ENCODE assay signal across 11 mouse cellular contexts in genomic region chr16:91413102-91413844, GRCm38 (mm10). TPM values are rescaled to one million over a fixed set of nuclear protein-coding genes. Genes with fewer than 3 reads are reported as not detected.
DNase-seq lines count a peak whose midpoint lies in the region; ATAC-seq and TF ChIP-seq lines count a peak whose summit lies in the region.
"Had no signal": no experiment of that assay in that cellular context is flagged by ENCODE, and none has a peak within 500 bp of the region (broad histone marks: within the 10 kb centered on the region; RNA-seq: fewer than 3 reads in every experiment).

No protein-coding gene starts in this region.

- no peak for TF ChIP-seq EP300 in heart, adult 2 months (IDR thresholded peaks at IDR 0.05; ENCODE audit: insufficient read depth, low read depth, low read length)

- intact Hi-C loops in heart, adult 2 months (cut with DNase I) = no loop called here
- intact Hi-C loops in heart, postnatal 25 days (cut with DNase I) = no loop called here

- H3K36me3 ChIP-seq in heart, adult 2 months (ENCODE audit: control insufficient read depth, insufficient read depth, low read length) = peaks cover 67% of the 10 kb centered on the region
- H3K36me3 ChIP-seq in kidney, embryonic 14.5 days (ENCODE audit: control insufficient read depth, insufficient read depth, low read length) = peaks cover 22% of the 10 kb centered on the region; the same call in 1 of the 2 replicates
- H3K36me3 ChIP-seq in forebrain, embryonic 16.5 days (ENCODE audit: control insufficient read depth, insufficient read depth) = no peaks in the 10 kb centered on the region

- H3K9ac ChIP-seq in heart, adult 2 months (ENCODE audit: low read depth, low read length) = no peak overlapping the region
- H3K9ac ChIP-seq in kidney, embryonic 14.5 days (ENCODE audit: low read depth, low read length) = no peak overlapping the region
- no peak overlapping the region for H3K9ac ChIP-seq in forebrain, embryonic 16.5 days (replicated peaks; ENCODE audit: low read depth, low read length)

- 29% methylated on average over 12 of the region's 12 CpGs for WGBS in heart, adult 2 months
- 45% methylated on average over 12 of the region's 12 CpGs for WGBS in kidney, embryonic 14.5 days
- WGBS in forebrain, embryonic 16.5 days = 81% methylated on average over 12 of the region's 12 CpGs

- H3K9me3 ChIP-seq in kidney, embryonic 14.5 days (ENCODE audit: control insufficient read depth, low read length) = no peaks in the 10 kb centered on the region
- no peaks in the 10 kb centered on the region for H3K9me3 ChIP-seq in forebrain, embryonic 16.5 days (ENCODE audit: control insufficient read depth, low read length)

- DNase-seq in heart, adult 2 months = no peak
- no peak for DNase-seq in heart, postnatal 25 days (ENCODE audit: low spot score)
- peak; percentile 47 for DNase-seq in c-Kit-positive CD71-positive TER-119-positive erythroid progenitor cells, embryonic 14.5 days (ENCODE audit: low spot score)
- no peak for DNase-seq in cerebellum, adult 11 months
- DNase-seq: cerebellum, adult 9-11 months; gastrocnemius, postnatal 25 days had no signal

- H3K27ac ChIP-seq in heart, adult 2 months = peak overlapping the region; percentile 15
- H3K27ac ChIP-seq in kidney, embryonic 14.5 days (ENCODE audit: low read depth, low read length) = 0 out of 2 replicates have a peak overlapping the region, but pooled peaks have one; percentile 37
- H3K27ac ChIP-seq in forebrain, embryonic 16.5 days (ENCODE audit: low read length) = no peak overlapping the region

- no peaks in the 10 kb centered on the region for H3K79me2 ChIP-seq in heart, adult 2 months (replicated peaks; ENCODE audit: control insufficient read depth, insufficient read depth, low read length)

- no peak overlapping the region for H3K4me2 ChIP-seq in kidney, embryonic 14.5 days (replicated peaks; ENCODE audit: low read depth, low read length)
- H3K4me2 ChIP-seq in forebrain, embryonic 16.5 days (ENCODE audit: low read length) = no peak overlapping the region

- no peak for ATAC-seq in kidney, embryonic 14.5 days (ENCODE audit: low FRiP score, low TSS enrichment)
- ATAC-seq in megakaryocyte progenitor cell, adult 5-6 weeks (replicated peaks; ENCODE audit: poor library complexity) = peak; percentile 70
- ATAC-seq in frontal cortex, adult (ENCODE audit: low TSS enrichment) = no peak
- no peak for ATAC-seq in forebrain, embryonic 16.5 days

- no peak overlapping the region for H3K4me3 ChIP-seq in heart, adult 2 months
- no peak overlapping the region for H3K4me3 ChIP-seq in kidney, embryonic 14.5 days (ENCODE audit: low read length)
- H3K4me3 ChIP-seq in forebrain, embryonic 16.5 days (replicated peaks; ENCODE audit: low read length) = no peak overlapping the region

- no peak for TF ChIP-seq POLR2A in heart, adult 2 months (IDR thresholded peaks at IDR 0.05; ENCODE audit: insufficient read depth, low read depth, low read length)

- no peaks in the 10 kb centered on the region for H3K27me3 ChIP-seq in heart, adult 2 months (ENCODE audit: control insufficient read depth, insufficient read depth, low read length)
- H3K27me3 ChIP-seq in kidney, embryonic 14.5 days (ENCODE audit: control insufficient read depth, insufficient read depth, low read length) = no peaks in the 10 kb centered on the region
- H3K27me3 ChIP-seq in forebrain, embryonic 16.5 days (replicated peaks; ENCODE audit: control insufficient read depth, insufficient read depth, low read length) = no peaks in the 10 kb centered on the region

- H3K4me1 ChIP-seq in heart, adult 2 months (ENCODE audit: control insufficient read depth, insufficient read depth, low read length) = peaks cover 23% of the 10 kb centered on the region
- H3K4me1 ChIP-seq in kidney, embryonic 14.5 days (ENCODE audit: control insufficient read depth, insufficient read depth, low read length) = no peaks in the 10 kb centered on the region
- no peaks in the 10 kb centered on the region for H3K4me1 ChIP-seq in forebrain, embryonic 16.5 days (replicated peaks; ENCODE audit: control insufficient read depth, insufficient read depth, low read length)

- no peak for TF ChIP-seq CTCF in heart, adult 2 months (IDR thresholded peaks at IDR 0.05)

RNA-seq across cellular contexts. Expression of gene Il10rb, which starts 7.3 kb away (rescaled TPM):
- 100 to 1,000 TPM in 1 of 2 experiments, 10 to 100 TPM in 1; 98.2 to 122 TPM for total RNA-seq in heart, adult 2 months (2021)
- 136 and 182 TPM in 2 replicates for polyA plus RNA-seq in heart, adult 2 months (2012; rRNA removed)
- 100 to 1,000 TPM in 1 of 2 experiments, 10 to 100 TPM in 1; 97.5 to 105 TPM for total RNA-seq in heart, postnatal 25 days (2021)
- polyA plus RNA-seq in kidney, embryonic 14.5 days (2014; fragmentation: Nextera tagmentation; extraction: Ambion mirVana) = 17.4 and 21.3 TPM in 2 replicates
- 42.7 and 46.2 TPM in 2 replicates for total RNA-seq in megakaryocyte progenitor cell, adult 5-6 weeks (2015)
- total RNA-seq in megakaryocyte progenitor cell, adult 5-6 weeks (2017) = 36.6 and 39.2 TPM in 2 replicates
- polyA plus RNA-seq in forebrain, embryonic 16.5 days (2015; fragmentation: Nextera tagmentation; extraction: Ambion mirVana) = 8.9 and 10.7 TPM in 2 replicates

RNA-seq across cellular contexts. Expression of gene Gm21970, which starts 21.8 kb away (rescaled TPM):
- total RNA-seq in heart, adult 2 months (2021) = not detected
- polyA plus RNA-seq in heart, adult 2 months (2012; rRNA removed) = not detected in 2 replicates
- not detected for total RNA-seq in heart, postnatal 25 days (2021)
- not detected in 2 replicates for polyA plus RNA-seq in kidney, embryonic 14.5 days (2014; fragmentation: Nextera tagmentation; extraction: Ambion mirVana)
- not detected in 2 replicates for total RNA-seq in megakaryocyte progenitor cell, adult 5-6 weeks (2015)
- total RNA-seq in megakaryocyte progenitor cell, adult 5-6 weeks (2017) = not detected in 2 replicates
- not detected in 2 replicates for polyA plus RNA-seq in forebrain, embryonic 16.5 days (2015; fragmentation: Nextera tagmentation; extraction: Ambion mirVana)
- total RNA-seq: gastrocnemius, postnatal 25 days had no signal
- polyA plus RNA-seq: limb, embryonic 14.5 days had no signal

RNA-seq across cellular contexts. Expression of gene Ifnar2, which starts 40.7 kb away (rescaled TPM):
- 10 to 100 TPM; 31.2 to 36.0 TPM for total RNA-seq in heart, adult 2 months (2021)
- 39.9 and 51.6 TPM in 2 replicates for polyA plus RNA-seq in heart, adult 2 months (2012; rRNA removed)
- total RNA-seq in heart, postnatal 25 days (2021) = 10 to 100 TPM; 34.5 to 37.6 TPM
- polyA plus RNA-seq in kidney, embryonic 14.5 days (2014; fragmentation: Nextera tagmentation; extraction: Ambion mirVana) = 43.7 and 47.2 TPM in 2 replicates
- 146 and 154 TPM in 2 replicates for total RNA-seq in megakaryocyte progenitor cell, adult 5-6 weeks (2015)
- 113 and 122 TPM in 2 replicates for total RNA-seq in megakaryocyte progenitor cell, adult 5-6 weeks (2017)
- polyA plus RNA-seq in forebrain, embryonic 16.5 days (2015; fragmentation: Nextera tagmentation; extraction: Ambion mirVana) = 44.2 and 50.3 TPM in 2 replicates
